Mouse (Mus musculus) thymus, adult 2 months (tissue): Measurements from ENCODE around the gene Slc24a3.

Experiments used
- CTCF ChIP-seq: fragments of 200-500 bp; IDR thresholded peaks from 2 replicates; pipeline ENCODE4 v1.5.1; 2012; ENCODE audit warnings: mild to moderate bottlenecking, control low read depth, low read length, moderate library complexity, borderline replicate concordance; ENCODE audit not compliant: control insufficient read depth, poor library complexity, insufficient read depth; ENCODE audit errors: extremely low read depth
- POLR2A ChIP-seq: fragments of 200-500 bp; IDR thresholded peaks from 2 replicates; pipeline ENCODE4 v1.6.1; 2012; ENCODE audit warnings: mild to moderate bottlenecking, low read length, control low read depth, moderate library complexity; ENCODE audit not compliant: control insufficient read depth, poor library complexity, insufficient read depth; ENCODE audit errors: extremely low read depth

- TF ChIP-seq CTCF = no peak
- TF ChIP-seq POLR2A = no peak
Observed at GRCm38 (mm10) chr2:145619688-145620087, 452.1 kb downstream of the Slc24a3 start.
